Mouse (Mus musculus): Measurements from ENCODE around the gene Lrp2. TPM values are rescaled to one million over a fixed set of nuclear protein-coding genes. Genes with fewer than 3 reads are reported as not detected.

Gene Lrp2
- polyA plus RNA-seq, 1 experiment from 2014 or later: 0.59 TPM

DNA sequence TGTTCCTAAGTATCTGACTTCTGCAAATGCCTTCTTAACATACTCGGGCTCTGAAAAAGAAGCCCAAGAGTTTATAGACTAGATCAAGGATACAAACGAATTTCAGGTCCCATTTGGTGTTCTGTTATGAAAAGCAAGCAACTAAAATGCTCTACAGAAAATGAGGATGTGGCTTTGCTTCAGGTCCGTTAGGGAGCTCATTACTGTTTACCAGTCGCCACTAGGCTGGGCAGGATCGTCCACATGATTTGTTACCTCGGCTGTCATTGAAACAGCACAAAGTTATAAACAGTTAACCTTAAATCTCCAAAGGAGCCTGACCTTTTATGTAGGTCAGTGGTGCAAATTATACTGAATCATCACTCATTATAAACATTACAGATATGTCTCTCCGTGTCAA is 29.2 kb downstream of the Lrp2 start:
- no peaks in the 10 kb centered on the region for H3K9me3 ChIP-seq
- ATAC-seq (ENCODE audit: low read depth): no peak
- 55% methylated on average over 7 of the region's 7 CpGs for WGBS
- H3K4me2 ChIP-seq: no peak overlapping the region
- H3K4me1 ChIP-seq (replicated peaks): 0 out of 2 replicates have a peak, but pooled peaks cover 6% of the 10 kb centered on the region
- no peak overlapping the region for H3K4me3 ChIP-seq
- no peak overlapping the region for H3K27ac ChIP-seq (replicated peaks)
- H3K27me3 ChIP-seq: no peaks in the 10 kb centered on the region
- H3K9ac ChIP-seq: no peak overlapping the region
- H3K36me3 ChIP-seq: no peaks in the 10 kb centered on the region

DNA sequence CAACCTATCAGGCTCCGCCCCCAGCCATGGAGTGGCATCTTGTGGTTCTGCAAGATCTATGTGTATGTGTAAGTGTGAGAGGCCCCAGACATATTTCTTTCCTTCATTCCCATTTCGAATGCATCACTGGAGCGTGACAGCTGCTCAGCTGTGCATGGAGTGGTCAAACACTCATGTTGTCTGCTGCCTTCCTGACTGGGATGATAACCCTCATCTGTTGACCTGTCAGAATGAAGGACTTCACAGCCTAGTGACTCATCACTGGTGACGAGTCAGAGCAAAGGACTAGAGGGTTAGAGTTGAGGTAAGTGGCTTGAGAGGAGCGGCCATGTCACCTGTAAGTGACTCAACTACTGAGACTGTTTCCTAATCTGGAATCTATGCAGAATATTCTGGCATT is 34.2 kb downstream of the Lrp2 start:
- no peak overlapping the region for H3K4me2 ChIP-seq
- no peak overlapping the region for H3K9ac ChIP-seq
- WGBS: 87% methylated on average over 5 of the region's 5 CpGs
- no peak overlapping the region for H3K4me3 ChIP-seq
- H3K27ac ChIP-seq (replicated peaks): no peak overlapping the region
- no peaks in the 10 kb centered on the region for H3K36me3 ChIP-seq
- H3K27me3 ChIP-seq: no peaks in the 10 kb centered on the region
- ATAC-seq (ENCODE audit: low read depth): no peak
- H3K4me1 ChIP-seq (replicated peaks): no peaks in the 10 kb centered on the region
- no peaks in the 10 kb centered on the region for H3K9me3 ChIP-seq

DNA sequence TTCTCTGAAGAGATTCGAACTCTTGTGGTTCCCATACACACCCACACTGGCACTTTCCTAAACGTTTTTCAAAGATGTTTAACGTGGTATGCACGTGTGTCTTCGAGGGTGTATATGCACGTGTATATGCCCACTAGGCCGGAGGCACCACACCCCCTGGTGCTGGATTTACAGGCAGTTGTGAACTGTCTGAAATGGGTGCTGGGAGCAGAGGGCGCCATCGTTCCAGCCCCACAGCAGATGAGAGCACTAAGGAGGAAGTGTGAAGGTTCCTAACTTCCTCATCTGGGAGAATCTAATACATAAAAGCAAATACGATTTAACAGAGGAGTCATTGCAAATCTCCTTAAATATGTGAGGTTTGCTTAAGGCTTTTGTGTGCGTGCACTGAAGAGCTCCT is 39.0 kb downstream of the Lrp2 start:
- Histone ChIP-seq H3K4me2 (no peak overlapping the region), H3K4me1 (replicated peaks) (peaks cover 5% of the 10 kb centered on the region; the same call in 1 of the 2 replicates), H3K27ac (replicated peaks) (no peak overlapping the region), H3K36me3 (no peaks in the 10 kb centered on the region), H3K9me3 (no peaks in the 10 kb centered on the region), H3K27me3 (no peaks in the 10 kb centered on the region), H3K4me3 (no peak overlapping the region), H3K9ac (no peak overlapping the region)
- WGBS: 83% methylated on average over 11 of the region's 11 CpGs
- no peak for ATAC-seq (ENCODE audit: low read depth)

DNA sequence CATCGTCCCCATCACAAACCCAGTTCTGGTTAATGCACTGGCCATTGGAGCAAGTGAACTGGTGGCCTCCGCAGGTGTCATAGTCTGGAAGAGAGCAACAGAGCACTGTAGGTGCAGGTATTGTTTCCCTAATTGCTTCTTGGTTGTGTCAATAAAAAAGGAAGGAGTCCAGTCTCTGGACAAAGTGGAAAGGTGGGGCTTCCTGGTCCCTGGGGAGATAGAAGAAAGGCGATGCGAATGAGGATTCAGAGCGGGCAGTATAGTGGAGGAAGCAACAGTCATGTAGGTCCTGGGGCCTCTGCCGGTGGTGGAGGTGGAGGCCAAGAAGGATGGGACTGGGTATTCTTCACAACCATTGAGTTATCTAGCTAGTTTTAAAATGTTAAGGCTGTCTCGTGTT is 49.8 kb downstream of the Lrp2 start:
- H3K4me3 ChIP-seq: no peak overlapping the region
- no peak overlapping the region for H3K27ac ChIP-seq (replicated peaks)

DNA sequence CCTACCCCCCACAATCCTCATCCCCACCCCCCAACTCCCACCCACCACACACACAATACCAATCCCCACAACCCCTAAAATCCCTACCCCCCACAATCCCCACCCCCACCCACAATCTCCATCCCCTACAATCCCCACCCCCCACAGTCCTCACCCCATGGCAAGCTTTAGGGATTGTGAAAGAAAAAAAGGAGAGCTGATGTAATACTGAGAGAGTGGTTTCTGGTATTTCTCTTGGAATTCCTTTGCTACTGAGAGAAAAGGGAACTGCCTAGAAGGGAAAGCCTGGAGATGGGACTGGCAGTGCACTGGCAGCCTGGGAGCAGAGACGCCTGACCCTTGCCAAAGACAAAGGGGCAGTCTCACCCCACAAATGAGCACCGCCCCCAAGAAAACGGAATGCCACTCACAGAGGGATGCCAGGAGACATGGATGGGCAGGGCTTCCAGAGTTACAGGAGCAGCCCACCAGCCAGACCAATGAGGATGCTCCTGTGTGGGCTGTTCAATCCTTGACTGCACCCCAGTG is 54.3 kb downstream of the Lrp2 start:
- H3K4me1 ChIP-seq (replicated peaks): peaks cover 9% of the 10 kb centered on the region; the same call in 1 of the 2 replicates
- no peak overlapping the region for H3K4me3 ChIP-seq
- no peak overlapping the region for H3K27ac ChIP-seq (replicated peaks)
- H3K9me3 ChIP-seq: no peaks in the 10 kb centered on the region
- no peaks in the 10 kb centered on the region for H3K27me3 ChIP-seq
- H3K9ac ChIP-seq: no peak overlapping the region
- 0 out of 2 replicates have a peak, but pooled peaks have one; percentile 23 for ATAC-seq (ENCODE audit: low read depth)
- no peak overlapping the region for H3K4me2 ChIP-seq
- no peaks in the 10 kb centered on the region for H3K36me3 ChIP-seq
- 19% methylated on average over 3 of the region's 3 CpGs for WGBS

More for the DNA sequence above, 49.8 kb downstream of the Lrp2 start:
- H3K4me2 ChIP-seq: no peak overlapping the region
- no peaks in the 10 kb centered on the region for H3K36me3 ChIP-seq
- no peak for ATAC-seq (ENCODE audit: low read depth)
- 76% methylated on average over 7 of the region's 7 CpGs for WGBS
- no peaks in the 10 kb centered on the region for H3K27me3 ChIP-seq
- H3K9ac ChIP-seq: no peak overlapping the region
- peaks cover 4% of the 10 kb centered on the region; the same call in 1 of the 2 replicates for H3K4me1 ChIP-seq (replicated peaks)
- H3K9me3 ChIP-seq: no peaks in the 10 kb centered on the region

DNA sequence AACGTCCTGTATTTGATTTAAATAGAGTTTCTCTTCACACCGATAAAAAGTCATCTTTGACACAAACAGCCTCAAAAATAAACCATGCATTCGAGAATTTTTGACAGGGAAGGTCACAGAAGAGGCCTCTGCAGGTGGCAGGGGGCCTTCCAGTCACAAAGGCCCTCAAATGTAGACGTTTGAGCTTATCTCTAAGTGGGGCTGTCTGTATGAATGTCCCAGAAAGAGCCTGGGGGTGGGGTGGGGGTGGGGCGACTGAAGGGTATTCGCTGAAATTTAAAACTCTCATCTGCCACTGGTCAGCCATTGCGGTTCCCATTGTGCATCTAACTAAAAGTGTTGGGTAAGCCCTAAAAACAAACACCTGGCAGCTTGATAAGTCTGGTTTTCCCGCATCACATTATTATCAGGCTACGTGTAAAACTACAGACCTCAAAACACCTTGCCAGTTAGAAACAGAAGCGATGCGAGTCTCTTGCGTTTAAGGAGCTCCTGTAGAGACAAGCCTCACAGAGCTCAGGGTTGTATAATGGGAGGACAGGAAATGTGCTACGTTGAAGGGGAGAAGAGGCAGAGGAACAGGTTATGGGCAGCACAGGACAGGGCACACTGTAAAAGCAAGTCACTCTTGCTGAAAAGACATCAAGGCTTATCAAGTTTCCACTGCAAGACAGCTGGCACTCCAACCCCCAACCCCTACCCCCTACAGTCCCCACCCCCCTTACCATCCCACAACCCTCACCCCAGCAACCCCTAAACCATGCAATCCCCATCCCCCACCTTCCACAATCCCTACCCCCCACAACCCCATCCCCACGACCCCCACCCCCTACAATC is 55.0 kb downstream of the Lrp2 start:
- Histone ChIP-seq H3K36me3 (no peaks in the 10 kb centered on the region), H3K9me3 (no peaks in the 10 kb centered on the region), H3K27ac (replicated peaks) (no peak overlapping the region), H3K9ac (no peak overlapping the region), H3K27me3 (no peaks in the 10 kb centered on the region), H3K4me1 (replicated peaks) (peaks cover 9% of the 10 kb centered on the region; the same call in 1 of the 2 replicates), H3K4me3 (no peak overlapping the region), H3K4me2 (no peak overlapping the region)
- 30% methylated on average over 14 of the region's 14 CpGs for WGBS
- no peak for ATAC-seq (ENCODE audit: low read depth)

DNA sequence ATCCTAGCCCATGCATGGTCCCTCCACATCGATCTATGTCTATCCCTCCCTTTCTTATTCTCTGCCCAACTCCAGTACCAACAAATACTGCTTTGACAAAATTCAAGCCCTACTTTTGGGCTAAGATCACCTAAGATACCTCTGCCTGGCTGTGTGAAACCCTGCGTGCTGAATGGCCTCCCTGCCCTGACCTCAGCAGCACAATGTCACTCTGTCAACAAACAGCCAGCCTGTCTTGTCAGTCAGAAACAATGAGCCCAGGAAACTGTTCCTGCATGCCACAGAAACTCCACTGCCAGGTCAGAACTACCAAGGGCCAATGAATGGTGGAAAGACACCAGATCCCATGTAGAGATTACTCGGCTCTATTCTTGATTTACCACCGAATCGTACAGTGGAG is 55.7 kb downstream of the Lrp2 start:
- Histone ChIP-seq H3K4me3 (no peak overlapping the region), H3K9me3 (no peaks in the 10 kb centered on the region), H3K4me2 (no peak overlapping the region), H3K27me3 (no peaks in the 10 kb centered on the region), H3K4me1 (replicated peaks) (peaks cover 9% of the 10 kb centered on the region; the same call in 1 of the 2 replicates), H3K36me3 (no peaks in the 10 kb centered on the region), H3K27ac (replicated peaks) (no peak overlapping the region), H3K9ac (no peak overlapping the region)
- 50% methylated on average over 5 of the region's 5 CpGs for WGBS
- no peak for ATAC-seq (ENCODE audit: low read depth)

DNA sequence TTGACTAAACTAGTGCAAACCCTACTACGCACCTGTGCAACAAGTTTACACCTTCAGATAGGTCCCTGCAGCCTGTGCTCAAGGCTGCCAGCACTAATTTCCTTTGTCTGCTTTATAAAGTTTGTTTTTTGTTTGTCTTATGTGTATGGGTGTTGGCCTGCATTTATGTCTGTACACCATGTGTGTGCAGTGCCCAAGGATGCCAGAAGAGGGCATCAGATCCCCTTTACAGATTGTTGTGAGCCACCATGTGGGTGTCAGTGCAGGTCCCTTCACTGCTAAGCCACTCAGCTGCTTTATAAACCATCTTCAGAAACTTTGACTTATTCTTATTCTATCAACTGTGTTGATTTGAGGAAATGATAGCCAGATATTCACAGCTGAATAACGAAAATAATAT is 65.6 kb downstream of the Lrp2 start:
- ATAC-seq (ENCODE audit: low read depth): no peak
- no peak overlapping the region for H3K4me2 ChIP-seq
- H3K27ac ChIP-seq (replicated peaks): no peak overlapping the region
- no peak overlapping the region for H3K9ac ChIP-seq
- H3K4me1 ChIP-seq (replicated peaks): no peaks in the 10 kb centered on the region
- H3K36me3 ChIP-seq: no peaks in the 10 kb centered on the region
- no peaks in the 10 kb centered on the region for H3K9me3 ChIP-seq
- 92% methylated on average over 2 of the region's 2 CpGs for WGBS
- no peaks in the 10 kb centered on the region for H3K27me3 ChIP-seq
- no peak overlapping the region for H3K4me3 ChIP-seq

DNA sequence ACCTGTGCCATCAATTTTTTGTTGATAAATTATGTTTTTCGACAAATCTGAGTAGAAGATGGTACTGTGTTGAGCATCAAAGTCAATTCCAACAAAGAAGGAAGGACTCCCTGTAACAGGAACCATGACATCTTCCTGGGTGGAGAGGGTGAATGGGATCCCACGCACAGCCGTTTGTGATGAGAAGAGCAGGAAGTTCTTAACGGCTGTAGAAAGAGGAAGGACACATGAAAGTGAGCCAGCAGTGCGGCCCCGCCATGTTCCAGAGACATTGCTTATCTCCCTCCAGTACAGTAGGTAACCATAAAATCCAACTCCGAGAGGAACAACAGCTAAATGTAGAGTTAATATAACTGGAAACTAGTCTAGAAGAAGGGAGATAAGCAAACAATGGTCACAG is 67.6 kb downstream of the Lrp2 start:
- Histone ChIP-seq H3K27me3 (no peaks in the 10 kb centered on the region), H3K4me3 (no peak overlapping the region), H3K9me3 (no peaks in the 10 kb centered on the region), H3K4me2 (no peak overlapping the region), H3K36me3 (no peaks in the 10 kb centered on the region), H3K27ac (replicated peaks) (no peak overlapping the region), H3K9ac (no peak overlapping the region), H3K4me1 (replicated peaks) (no peaks in the 10 kb centered on the region)
- ATAC-seq (ENCODE audit: low read depth): no peak
- WGBS: 86% methylated on average over 7 of the region's 7 CpGs

DNA sequence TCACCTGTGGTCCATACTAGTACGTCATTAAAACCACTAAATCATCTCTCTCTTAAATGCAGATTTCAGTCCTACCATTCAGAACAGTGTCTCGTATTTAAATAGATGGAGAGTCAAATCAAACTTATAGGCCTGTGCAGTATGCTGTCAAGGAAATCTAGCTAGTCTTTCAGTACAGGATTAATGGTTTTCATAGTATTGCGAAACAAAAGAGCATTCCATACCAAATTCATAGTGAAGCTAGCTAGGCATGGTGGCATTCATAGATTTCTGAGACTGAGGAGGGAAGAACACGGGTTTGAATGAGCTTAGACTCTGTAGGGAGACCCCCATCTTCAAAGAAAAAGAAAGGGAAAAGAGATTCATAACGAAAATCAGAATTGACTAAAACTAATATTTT is 74.1 kb downstream of the Lrp2 start:
- no peak overlapping the region for H3K4me3 ChIP-seq
- H3K36me3 ChIP-seq: no peaks in the 10 kb centered on the region
- H3K4me2 ChIP-seq: no peak overlapping the region
- no peaks in the 10 kb centered on the region for H3K27me3 ChIP-seq
- H3K9ac ChIP-seq: no peak overlapping the region
- no peak overlapping the region for H3K27ac ChIP-seq (replicated peaks)
- 88% methylated on average over 5 of the region's 5 CpGs for WGBS
- H3K4me1 ChIP-seq (replicated peaks): no peaks in the 10 kb centered on the region
- H3K9me3 ChIP-seq: no peaks in the 10 kb centered on the region
- no peak for ATAC-seq (ENCODE audit: low read depth)

DNA sequence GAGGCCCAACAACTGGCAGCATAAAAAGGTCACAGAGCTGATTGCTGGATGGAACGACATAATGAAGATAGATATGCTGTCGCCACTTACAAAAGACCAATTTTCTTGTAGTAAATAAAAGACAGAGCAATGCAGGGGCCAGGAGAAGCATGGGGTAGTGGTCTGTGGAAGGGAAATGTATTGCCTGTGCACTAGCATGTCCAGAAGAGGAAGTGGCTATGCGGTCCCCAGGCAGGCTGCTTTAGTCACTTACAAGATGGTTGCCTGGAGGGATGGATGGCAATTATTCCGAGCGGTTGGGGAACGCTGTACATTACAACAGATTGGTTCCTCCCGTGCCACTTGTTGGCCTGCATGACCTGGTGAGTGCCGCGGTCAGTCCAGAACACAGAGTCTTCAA is 85.5 kb downstream of the Lrp2 start:
- no peaks in the 10 kb centered on the region for H3K27me3 ChIP-seq
- no peak overlapping the region for H3K27ac ChIP-seq (replicated peaks)
- H3K4me1 ChIP-seq (replicated peaks): no peaks in the 10 kb centered on the region
- ATAC-seq (ENCODE audit: low read depth): no peak
- H3K4me2 ChIP-seq: no peak overlapping the region
- H3K9ac ChIP-seq: no peak overlapping the region
- WGBS: 64% methylated on average over 9 of the region's 9 CpGs
- H3K9me3 ChIP-seq: no peaks in the 10 kb centered on the region
- H3K4me3 ChIP-seq: no peak overlapping the region
- H3K36me3 ChIP-seq: no peaks in the 10 kb centered on the region

DNA sequence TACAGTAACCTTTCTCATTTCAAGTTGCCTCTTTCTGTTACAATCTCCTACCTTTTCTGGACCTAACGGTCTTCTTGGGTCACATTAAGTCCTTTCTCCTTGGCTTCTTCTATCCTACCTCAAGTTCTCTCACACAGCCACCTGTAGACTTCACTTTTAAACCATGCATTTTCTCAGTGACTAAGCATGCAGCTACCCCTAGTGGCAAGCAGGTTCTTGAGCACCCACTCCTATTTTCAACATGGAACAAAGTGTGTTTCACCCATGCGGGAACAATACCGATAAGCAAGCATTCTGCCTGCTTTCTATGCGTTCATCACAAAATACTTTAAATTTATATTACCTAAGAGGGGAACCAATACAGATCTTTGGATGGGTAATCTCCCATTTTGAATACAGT is 92.7 kb downstream of the Lrp2 start:
- Histone ChIP-seq H3K36me3 (no peaks in the 10 kb centered on the region), H3K27ac (replicated peaks) (no peak overlapping the region), H3K4me2 (no peak overlapping the region), H3K9me3 (no peaks in the 10 kb centered on the region), H3K9ac (no peak overlapping the region), H3K27me3 (no peaks in the 10 kb centered on the region), H3K4me3 (no peak overlapping the region), H3K4me1 (replicated peaks) (no peaks in the 10 kb centered on the region)
- no peak for ATAC-seq (ENCODE audit: low read depth)
- WGBS: 91% methylated on average over 4 of the region's 4 CpGs

DNA sequence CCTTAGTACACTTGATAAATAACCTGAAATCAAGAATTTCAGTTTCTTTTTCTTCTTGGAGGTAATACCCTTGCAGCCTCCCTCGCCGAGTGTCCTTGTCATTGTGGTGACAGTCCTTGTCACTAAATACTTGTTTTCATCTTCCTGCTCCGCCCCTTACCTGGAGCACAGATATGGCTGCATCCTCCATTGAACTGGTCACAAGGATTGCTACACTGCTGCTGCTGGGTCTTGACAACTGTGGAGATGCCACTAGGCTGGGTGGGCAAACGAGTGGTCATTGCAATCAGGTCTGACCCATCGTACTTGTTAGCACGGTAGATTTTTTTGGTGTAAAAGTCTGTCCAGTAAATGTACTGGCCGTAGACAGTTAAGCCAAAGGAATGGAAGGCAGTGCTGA is 104.9 kb downstream of the Lrp2 start:
- no peak for ATAC-seq (ENCODE audit: low read depth)
- peaks cover 7% of the 10 kb centered on the region; the same call in 1 of the 2 replicates for H3K36me3 ChIP-seq
- H3K9me3 ChIP-seq: no peaks in the 10 kb centered on the region
- no peak overlapping the region for H3K4me2 ChIP-seq
- H3K27me3 ChIP-seq: no peaks in the 10 kb centered on the region
- no peak overlapping the region for H3K9ac ChIP-seq
- H3K27ac ChIP-seq (replicated peaks): no peak overlapping the region
- no peaks in the 10 kb centered on the region for H3K4me1 ChIP-seq (replicated peaks)
- WGBS: 95% methylated on average over 7 of the region's 7 CpGs
- no peak overlapping the region for H3K4me3 ChIP-seq
